Mouse (Mus musculus): ENCODE measurements at regions not wholly inside any gene's neighbourhood (a gene's known extent, or its start where the extent isn't known, plus 50 kb on each side); places are given as distances from the start of the nearest gene placed in this dataset.

DNA sequence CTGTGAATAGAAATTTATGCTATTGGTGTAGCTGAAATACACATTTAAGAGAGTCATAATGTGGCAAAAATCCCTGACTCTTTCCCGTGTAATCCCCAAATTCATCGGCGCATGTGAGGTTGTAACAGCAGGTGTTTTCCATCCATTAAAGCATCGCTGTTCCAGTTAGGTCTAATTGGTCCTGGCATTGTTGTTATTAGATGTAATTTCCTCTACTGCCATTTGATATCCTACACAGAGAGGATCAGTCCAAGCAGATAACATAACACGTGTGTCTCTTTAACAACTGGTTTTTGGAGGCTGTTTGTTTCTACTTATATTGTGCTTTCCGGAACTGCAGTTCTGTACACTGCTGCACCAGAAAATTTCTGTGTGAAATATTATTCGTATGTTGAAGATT lies 101.8 kb downstream of the Vgll3 start:
- DNase-seq (ENCODE audit: low read depth, low spot score) = no peak

DNA sequence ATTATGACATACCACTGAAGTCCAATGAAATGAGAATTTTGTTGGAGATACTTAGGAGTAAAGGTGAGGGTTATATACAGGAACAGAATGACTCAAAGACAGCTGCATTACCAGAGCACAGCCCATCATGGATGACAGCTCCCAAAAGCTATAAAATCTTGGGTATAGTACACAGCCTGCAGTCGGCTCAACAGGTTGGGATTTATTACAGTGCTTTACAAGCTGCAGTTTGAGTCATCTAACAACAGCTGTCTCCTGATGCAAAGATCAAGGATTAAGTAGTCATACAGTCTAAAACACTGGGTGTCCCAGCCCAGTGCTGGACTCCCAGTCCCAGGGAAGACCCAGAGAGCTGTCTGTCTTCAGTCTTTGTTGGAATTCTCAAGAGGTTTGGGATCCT lies 110.9 kb downstream of the Vgll3 start:
- no peak for DNase-seq (ENCODE audit: low read depth, low spot score)

- no peak for DNase-seq (ENCODE audit: low read depth, low spot score)
Measured at GRCm38 (mm10) chr16:65963829-65964228, 148.8 kb downstream of the Vgll3 start.

DNA sequence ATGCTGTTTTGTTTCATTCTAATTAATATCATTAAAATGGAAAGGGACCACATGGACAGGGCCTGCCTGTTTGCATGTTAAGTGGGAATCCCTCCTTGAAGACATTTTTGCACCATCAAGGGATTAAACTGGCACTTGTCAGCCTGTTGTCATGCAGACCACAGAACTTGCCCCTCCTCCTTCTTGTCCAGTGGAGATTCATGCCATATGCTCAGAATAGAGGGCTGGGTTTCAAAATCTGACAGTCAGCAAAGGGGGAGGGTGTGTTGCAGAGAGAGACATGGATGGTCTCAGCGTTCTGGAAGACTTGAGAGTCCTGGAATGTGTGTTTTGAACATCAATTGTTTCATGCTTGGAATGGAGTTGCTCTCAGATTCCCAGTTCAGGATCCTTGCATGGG lies 149.2 kb downstream of the Vgll3 start:
- DNase-seq (ENCODE audit: low read depth, low spot score) = peak; percentile 45

- no peak for DNase-seq (ENCODE audit: low read depth, low spot score)
Measured at GRCm38 (mm10) chr16:65977075-65977474, 162.0 kb downstream of the Vgll3 start.

DNA sequence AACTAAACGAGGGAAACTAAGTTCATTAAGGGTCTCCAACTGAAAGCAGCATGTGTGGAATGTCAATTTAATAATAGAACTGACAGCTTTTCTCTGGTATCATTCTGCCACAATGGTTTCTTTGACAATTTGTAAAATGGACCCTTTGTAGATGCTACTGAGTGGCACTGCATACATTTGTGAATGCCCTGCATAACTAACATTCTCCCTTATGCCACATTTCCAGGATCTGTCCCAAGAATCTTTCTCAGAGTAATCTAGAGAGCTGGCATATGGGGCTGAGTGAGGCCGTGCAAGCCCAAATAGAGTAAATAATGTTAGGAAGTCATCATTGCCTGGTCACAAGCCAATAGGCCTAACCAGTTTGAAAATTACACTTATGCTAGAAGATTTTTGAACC lies 172.1 kb downstream of the Vgll3 start:
- no peak for DNase-seq (ENCODE audit: low read depth, low spot score)

DNA sequence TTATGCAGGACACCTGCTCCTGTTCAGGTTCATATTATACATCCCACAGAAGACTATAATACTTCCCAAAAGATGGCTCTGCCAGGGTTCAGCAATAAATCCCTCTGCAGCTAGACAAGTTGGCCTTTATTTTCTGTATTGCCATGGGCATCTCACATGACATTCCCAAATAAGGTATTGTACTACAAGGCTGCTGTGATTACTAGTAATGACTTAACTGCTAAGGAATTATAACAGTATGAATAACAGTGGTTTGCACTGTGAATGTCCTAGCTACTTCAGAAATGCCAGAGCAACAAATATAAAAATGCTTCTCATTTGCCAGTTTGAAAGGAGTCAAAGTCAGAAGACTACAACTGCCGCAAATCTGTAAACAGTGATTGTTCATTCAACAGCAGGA lies 184.3 kb downstream of the Vgll3 start:
- no peak for DNase-seq (ENCODE audit: low read depth, low spot score)

DNA sequence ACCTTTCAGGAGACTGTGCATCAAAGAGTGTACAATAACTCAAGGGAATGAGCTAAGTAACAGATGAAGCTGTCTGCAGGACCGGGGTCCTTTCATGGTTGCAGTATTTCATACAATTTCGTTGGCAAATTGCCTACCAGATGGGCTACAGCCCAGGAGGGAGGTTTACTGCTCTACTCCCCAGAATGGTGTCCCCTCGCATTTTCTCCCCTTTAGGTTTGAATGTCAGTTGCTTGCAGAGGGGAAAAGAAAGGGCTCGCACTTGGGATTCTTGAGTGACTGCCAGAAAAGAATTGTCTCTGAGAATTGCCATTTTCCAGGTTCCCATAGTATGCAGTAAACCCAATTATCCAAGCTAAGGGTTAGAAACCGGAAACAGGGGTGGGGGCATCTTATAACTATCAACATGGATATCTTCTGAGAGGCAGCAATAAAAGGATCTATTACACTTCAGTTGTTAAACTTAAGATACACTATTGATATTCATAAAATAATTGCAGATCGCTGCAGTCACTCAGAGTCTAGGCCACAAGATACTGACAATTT lies 185.7 kb downstream of the Vgll3 start:
- DNase-seq (ENCODE audit: low read depth, low spot score) = no peak

GRCm38 (mm10) chr16:66004689-66005088 lies 189.6 kb downstream of the Vgll3 start:
- no peak for DNase-seq (ENCODE audit: low read depth, low spot score)

- DNase-seq (ENCODE audit: low read depth, low spot score) = peak; percentile 44
Measured at GRCm38 (mm10) chr16:66005954-66006580, 191.0 kb downstream of the Vgll3 start.

DNA sequence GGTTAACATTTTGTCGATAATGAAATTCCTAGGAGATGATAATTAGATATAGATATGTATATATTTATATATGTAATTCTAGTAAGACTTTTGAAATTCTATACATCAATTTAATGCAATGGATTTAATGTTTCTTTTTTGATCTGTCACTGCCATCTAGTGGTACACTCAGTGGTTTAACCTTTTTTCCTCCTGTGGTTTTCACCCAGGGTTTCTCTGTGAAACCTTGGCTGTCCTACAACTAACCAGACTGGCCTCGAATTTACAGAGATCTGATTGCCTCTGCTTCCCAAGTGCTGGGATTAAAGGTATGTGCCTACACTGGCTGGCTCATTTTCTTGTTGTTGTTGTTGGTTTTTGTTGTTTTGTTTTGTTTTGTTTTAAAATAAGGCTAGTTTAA lies 198.6 kb downstream of the Vgll3 start:
- peak; percentile 38 for DNase-seq (ENCODE audit: low read depth, low spot score)

GRCm38 (mm10) chr16:66014861-66015602 lies 200.0 kb downstream of the Vgll3 start:
- DNase-seq (ENCODE audit: low read depth, low spot score) = no peak

DNA sequence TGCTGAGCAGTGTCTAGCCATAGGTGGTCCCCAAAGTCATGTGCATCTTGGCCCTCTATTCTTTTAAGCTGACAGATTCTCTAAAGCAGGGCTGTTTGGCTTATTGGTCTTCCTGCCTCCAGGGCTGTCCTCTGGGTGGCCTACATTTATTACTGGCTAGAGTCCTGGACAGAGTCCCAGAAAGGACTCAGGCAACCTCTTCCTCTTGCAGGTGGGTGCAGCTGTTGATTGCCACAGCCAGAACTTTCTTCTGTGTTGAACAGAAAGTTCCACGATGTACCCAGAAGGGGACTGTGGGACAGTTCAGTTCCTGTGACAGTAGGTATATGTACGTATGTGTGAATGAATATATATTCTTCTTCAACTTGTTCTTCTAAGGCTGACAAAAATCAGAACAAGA lies 202.0 kb downstream of the Vgll3 start:
- no peak for DNase-seq (ENCODE audit: low read depth, low spot score)

DNA sequence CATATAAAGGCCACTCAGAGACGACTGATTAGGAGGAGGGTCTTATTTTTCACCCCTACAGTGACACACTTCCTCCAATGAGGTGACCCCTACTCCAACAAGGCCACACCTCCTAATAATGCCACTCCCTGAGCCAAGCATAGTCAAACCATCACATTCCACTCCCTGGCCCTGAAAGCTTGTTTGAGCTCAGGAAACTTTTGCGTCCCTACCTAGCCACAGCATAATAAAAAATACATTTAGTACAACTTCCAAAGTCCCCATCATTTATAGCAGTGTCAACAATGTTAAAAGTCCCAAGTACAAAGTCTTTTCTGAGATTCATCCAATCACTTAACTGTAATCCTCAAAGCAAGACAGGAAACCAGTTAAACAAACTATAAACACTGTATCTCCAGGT lies 208.3 kb downstream of the Vgll3 start:
- DNase-seq (ENCODE audit: low read depth, low spot score) = no peak
